Mouse (Mus musculus) intestine, postnatal 0 days (tissue): ENCODE data around the gene Rps6kc1. TPM values are rescaled to one million over a fixed set of nuclear protein-coding genes. Genes with fewer than 3 reads are reported as not detected.
A peak's percentile ranks its signal among the peaks of the same experiment; 100 is the strongest.

Experiments used
- ATAC-seq: fragments of 200-750 bp; cut with Nextera tagmentation; 2 replicates; pipeline ENCODE4 v1.8.0; 2017; ENCODE audit warnings: mild to moderate bottlenecking, moderate TSS enrichment, moderate library complexity
- H3K27ac ChIP-seq: fragments of 300-500 bp; sonication (generic); 2 replicates; pipeline ENCODE4 v1.5.1; 2014; ENCODE audit warnings: mild to moderate bottlenecking, low read depth, low read length, moderate library complexity
- H3K27me3 ChIP-seq: fragments of 300-500 bp; sonication (generic); replicated peaks from 2 replicates; pipeline ENCODE4 v1.6.1; 2014; ENCODE audit warnings: low read length, mixed read lengths; ENCODE audit not compliant: control insufficient read depth, insufficient read depth
- H3K36me3 ChIP-seq: fragments of 300-500 bp; sonication (generic); 2 replicates; pipeline ENCODE4 v1.6.1; 2014; ENCODE audit warnings: mild to moderate bottlenecking, moderate library complexity; ENCODE audit not compliant: control insufficient read depth, insufficient read depth
- H3K4me1 ChIP-seq: fragments of 300-500 bp; sonication (generic); replicated peaks from 2 replicates; pipeline ENCODE4 v1.6.1; 2014; ENCODE audit warnings: antibody characterized with exemption, low read length, mixed read lengths; ENCODE audit not compliant: control insufficient read depth, insufficient read depth
- H3K4me2 ChIP-seq: fragments of 300-500 bp; sonication (generic); replicated peaks from 2 replicates; pipeline ENCODE4 v1.6.1; 2014; ENCODE audit warnings: low read depth, mild to moderate bottlenecking, moderate library complexity
- H3K4me3 ChIP-seq: fragments of 300-500 bp; sonication (generic); 2 replicates; pipeline ENCODE4 v1.5.1; 2014; ENCODE audit warnings: low read depth, low read length
- H3K9ac ChIP-seq: fragments of 300-500 bp; sonication (generic); 2 replicates; pipeline ENCODE4 v1.6.1; 2014; ENCODE audit warnings: mild to moderate bottlenecking, low read depth, low read length
- H3K9me3 ChIP-seq: fragments of 300-500 bp; sonication (generic); 2 replicates; pipeline ENCODE4 v1.6.1; 2016; ENCODE audit warnings: mixed run types; ENCODE audit not compliant: control insufficient read depth
- CTCF ChIP-seq: sonication (generic); IDR thresholded peaks from 2 replicates; pipeline ENCODE4 v1.5.1; 2016; ENCODE audit warnings: low read depth, mild to moderate bottlenecking, control low read depth, antibody characterized with exemption, moderate library complexity
- WGBS: fragments of 180-500 bp; shearing (Covaris S2); extraction: QIAGEN DNeasy Blood & Tissue Kit; methylation state at CpG from one replicate; pipeline ENCODE4 v1.1.7; 2014; 5-methylcytosine and 5-hydroxymethylcytosine counted together
- polyA plus RNA-seq: library from polyadenylated mRNA; unstranded; fragments of >200 nt; fragmentation: Nextera tagmentation; extraction: Ambion mirVana; gene quantifications from 2 replicates; pipeline ENCODE4 v1.2.1, GENCODE M21; 2015

Rps6kc1 gene
- polyA plus RNA-seq, 1 experiment from 2014 or later, result 6.0 TPM

DNA sequence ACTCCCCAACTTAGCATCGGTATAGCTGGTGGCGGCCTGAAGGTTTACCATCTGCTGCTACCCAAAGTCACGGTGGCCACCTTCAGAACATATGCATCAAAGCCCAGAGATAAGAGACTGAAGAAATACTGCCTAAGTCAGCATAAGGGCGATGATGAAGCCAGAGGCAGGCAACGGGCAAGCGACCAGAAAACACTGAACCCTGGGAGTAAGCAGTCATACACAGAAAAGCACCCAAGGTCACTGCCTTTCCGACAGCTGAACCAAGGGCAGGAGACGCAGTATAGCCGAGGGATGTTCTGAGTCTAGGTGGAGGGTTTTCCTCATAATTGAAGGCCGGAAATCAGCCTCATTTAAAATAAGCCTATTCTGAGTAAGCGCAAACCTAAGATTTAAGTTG lies 95.4 kb downstream of the Rps6kc1 start:
- 84% methylated on average over 11 of the region's 11 CpGs for WGBS
- Histone ChIP-seq H3K36me3 (peaks cover 6% of the 10 kb centered on the region; the same call in 1 of the 2 replicates), H3K4me1 (no peaks in the 10 kb centered on the region), H3K9ac (no peak overlapping the region), H3K27me3 (no peaks in the 10 kb centered on the region), H3K4me2 (no peak overlapping the region), H3K4me3 (no peak overlapping the region), H3K27ac (no peak overlapping the region), H3K9me3 (no peaks in the 10 kb centered on the region)
- no peak for ATAC-seq
- TF ChIP-seq CTCF, result no peak

DNA sequence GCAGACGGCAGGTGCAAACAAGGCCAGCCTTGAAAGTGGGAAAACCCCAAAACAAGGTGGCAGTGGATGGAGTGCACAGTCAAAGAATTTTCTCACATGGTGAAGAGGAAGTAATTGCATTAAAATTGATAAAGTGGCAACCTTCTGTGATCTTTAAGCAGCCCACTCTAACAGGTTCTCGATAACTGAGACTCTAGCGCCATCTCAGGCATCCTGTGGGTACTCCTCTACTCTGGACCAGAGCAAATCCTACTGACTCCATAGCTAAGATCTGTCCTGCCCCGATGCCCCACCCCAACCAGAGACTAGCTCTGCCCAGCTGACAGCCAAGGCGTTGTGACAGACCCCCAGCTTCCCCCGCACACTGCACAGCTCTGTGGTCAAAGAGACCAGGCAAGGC lies 101.2 kb downstream of the Rps6kc1 start:
- Histone ChIP-seq H3K4me3 (no peak overlapping the region), H3K4me1 (no peaks in the 10 kb centered on the region), H3K4me2 (no peak overlapping the region), H3K27me3 (no peaks in the 10 kb centered on the region), H3K27ac (no peak overlapping the region), H3K9ac (no peak overlapping the region), H3K9me3 (no peaks in the 10 kb centered on the region), H3K36me3 (peaks cover 7% of the 10 kb centered on the region)
- TF ChIP-seq CTCF, result peak; percentile 39
- WGBS, result 87% methylated on average over 6 of the region's 6 CpGs
- no peak for ATAC-seq

DNA sequence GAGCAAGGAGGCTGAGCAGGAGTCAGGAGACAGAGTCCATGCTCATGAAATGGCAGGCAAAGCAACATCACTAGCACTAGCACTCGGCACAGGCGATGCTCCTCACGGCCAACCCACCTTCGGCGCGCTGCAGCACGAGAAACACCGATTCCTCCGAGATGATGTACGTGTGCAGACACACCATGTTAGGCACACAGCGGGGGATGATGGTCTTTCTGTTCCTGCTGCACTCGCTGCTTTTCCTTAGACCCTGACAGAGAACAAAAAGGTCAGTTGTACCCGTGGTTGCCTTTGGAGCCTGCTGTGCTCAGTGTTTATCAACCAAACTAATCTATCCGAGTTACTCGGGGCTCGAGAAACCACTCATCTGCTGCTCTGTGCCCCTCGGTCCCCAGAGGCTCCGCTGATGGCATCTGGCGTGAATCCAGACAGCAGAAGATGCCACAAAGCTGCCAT lies 102.8 kb downstream of the Rps6kc1 start:
- no peak overlapping the region for H3K27ac ChIP-seq
- ATAC-seq, result no peak
- H3K4me1 ChIP-seq, result no peaks in the 10 kb centered on the region
- H3K4me3 ChIP-seq, result no peak overlapping the region
- no peak for TF ChIP-seq CTCF
- H3K36me3 ChIP-seq, result peaks cover 7% of the 10 kb centered on the region
- H3K9me3 ChIP-seq, result no peaks in the 10 kb centered on the region
- no peaks in the 10 kb centered on the region for H3K27me3 ChIP-seq
- H3K9ac ChIP-seq, result no peak overlapping the region
- no peak overlapping the region for H3K4me2 ChIP-seq
- WGBS, result 79% methylated on average over 19 of the region's 19 CpGs

DNA sequence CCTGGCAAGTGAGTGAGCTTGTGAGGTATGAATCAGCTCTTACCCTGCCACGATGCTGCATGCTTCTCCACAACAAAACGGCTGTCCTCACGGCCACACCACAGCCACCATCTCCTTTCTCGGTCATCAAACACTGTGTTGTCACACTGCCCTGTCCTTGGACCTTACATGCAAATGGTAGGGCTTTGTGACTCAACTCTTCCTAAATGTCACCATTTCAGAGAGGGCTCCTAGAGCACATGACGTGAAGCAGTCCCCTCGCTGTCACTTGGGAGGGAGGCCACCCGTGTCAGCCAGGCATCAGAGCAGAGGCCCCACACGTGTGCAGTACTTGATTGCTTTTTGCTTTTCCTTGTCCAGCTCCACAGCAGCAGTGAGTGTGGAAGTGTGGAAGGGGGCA lies 104.8 kb downstream of the Rps6kc1 start:
- H3K9me3 ChIP-seq, result no peaks in the 10 kb centered on the region
- H3K27me3 ChIP-seq, result no peaks in the 10 kb centered on the region
- WGBS, result 85% methylated on average over 8 of the region's 8 CpGs
- no peak for TF ChIP-seq CTCF
- H3K4me2 ChIP-seq, result no peak overlapping the region
- H3K4me3 ChIP-seq, result no peak overlapping the region
- ATAC-seq, result no peak
- H3K27ac ChIP-seq, result no peak overlapping the region
- peaks cover 7% of the 10 kb centered on the region for H3K36me3 ChIP-seq
- no peaks in the 10 kb centered on the region for H3K4me1 ChIP-seq
- H3K9ac ChIP-seq, result no peak overlapping the region

DNA sequence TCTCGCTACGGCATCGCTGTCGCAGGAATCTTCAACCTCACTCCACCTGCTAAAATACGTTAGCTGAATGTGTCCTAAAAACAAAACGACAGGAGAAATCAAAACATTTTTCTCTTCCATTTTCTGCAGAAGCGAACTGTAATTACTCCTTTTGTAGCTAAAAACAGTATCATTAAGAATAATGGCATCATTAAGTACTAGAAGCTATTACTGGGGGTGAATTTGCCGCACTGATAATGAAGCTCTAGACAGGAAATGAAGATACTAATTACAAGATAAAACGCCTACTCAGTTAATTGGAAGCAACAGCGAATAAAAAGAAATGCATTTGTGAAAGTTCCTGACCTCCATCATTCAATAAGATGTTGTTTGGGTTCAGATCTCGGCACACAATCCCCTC lies 112.9 kb downstream of the Rps6kc1 start:
- Histone ChIP-seq H3K36me3 (peaks cover 24% of the 10 kb centered on the region), H3K27me3 (no peaks in the 10 kb centered on the region), H3K9ac (no peak overlapping the region), H3K4me1 (no peaks in the 10 kb centered on the region), H3K4me3 (no peak overlapping the region), H3K4me2 (no peak overlapping the region), H3K9me3 (no peaks in the 10 kb centered on the region), H3K27ac (no peak overlapping the region)
- WGBS, result 92% methylated on average over 11 of the region's 11 CpGs
- no peak for TF ChIP-seq CTCF
- ATAC-seq, result no peak

DNA sequence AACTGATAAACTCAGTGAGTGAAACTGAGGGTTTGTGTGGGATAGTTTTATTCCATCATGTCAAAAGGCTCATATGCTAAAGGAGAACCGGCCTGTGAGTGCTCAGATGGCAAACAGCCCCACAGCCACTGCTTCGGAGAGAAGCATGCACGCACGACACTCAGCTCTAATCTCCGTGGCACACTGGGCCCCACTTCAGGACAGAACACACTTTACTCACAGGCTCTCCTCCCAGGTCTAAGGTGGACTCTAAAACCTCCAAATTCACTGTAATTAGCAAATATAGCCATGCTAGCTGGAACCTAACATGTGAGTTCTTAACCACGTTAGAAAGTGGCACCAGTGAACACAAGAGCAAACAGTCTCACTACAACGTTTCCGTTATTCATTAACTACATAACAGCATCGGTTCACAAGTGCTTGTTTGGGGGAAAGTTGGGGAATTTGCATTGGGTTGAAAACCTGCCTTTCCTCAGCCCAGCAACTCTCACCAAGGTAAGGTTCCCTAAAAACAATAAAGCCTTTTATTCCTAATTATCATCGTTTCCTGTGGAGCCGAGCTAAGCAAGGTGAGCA lies 114.0 kb downstream of the Rps6kc1 start:
- 49% methylated on average over 11 of the region's 11 CpGs for WGBS
- H3K9ac ChIP-seq, result no peak overlapping the region
- no peaks in the 10 kb centered on the region for H3K9me3 ChIP-seq
- ATAC-seq, result no peak
- peaks cover 24% of the 10 kb centered on the region for H3K36me3 ChIP-seq
- TF ChIP-seq CTCF, result no peak
- H3K4me3 ChIP-seq, result no peak overlapping the region
- no peaks in the 10 kb centered on the region for H3K4me1 ChIP-seq
- H3K4me2 ChIP-seq, result no peak overlapping the region
- H3K27me3 ChIP-seq, result no peaks in the 10 kb centered on the region
- no peak overlapping the region for H3K27ac ChIP-seq
